Mouse (Mus musculus): ENCODE data around the gene Pp2d1.

Gene Pp2d1

GRCm38 (mm10) chr17:53566161-53566918 lies 27.1 kb upstream of the Pp2d1 start, which contains the start of gene Kat2b:
Kat2b (plus strand) TSS chr17:53566861.
- DNase-seq (ENCODE audit: low read depth), result peak; percentile 40

- DNase-seq (ENCODE audit: low read depth), result no peak
Measured at GRCm38 (mm10) chr17:53564837-53565236, 25.6 kb upstream of the Pp2d1 start.

GRCm38 (mm10) chr17:53561458-53562029 lies 22.3 kb upstream of the Pp2d1 start:
- no peak for DNase-seq (ENCODE audit: low read depth)

GRCm38 (mm10) chr17:53559646-53560045 lies 20.4 kb upstream of the Pp2d1 start:
- DNase-seq (ENCODE audit: low read depth), result no peak

GRCm38 (mm10) chr17:53557443-53557842 lies 18.2 kb upstream of the Pp2d1 start:
- DNase-seq (ENCODE audit: low read depth), result no peak

GRCm38 (mm10) chr17:53554813-53555212 lies 15.6 kb upstream of the Pp2d1 start:
- peak; percentile 68 for DNase-seq (ENCODE audit: low read depth)

GRCm38 (mm10) chr17:53554088-53554487 lies 14.8 kb upstream of the Pp2d1 start:
- no peak for DNase-seq (ENCODE audit: low read depth)

- DNase-seq (ENCODE audit: low read depth), result no peak
Measured at GRCm38 (mm10) chr17:53551306-53552299, 12.4 kb upstream of the Pp2d1 start.

- no peak for DNase-seq (ENCODE audit: low read depth)
Measured at GRCm38 (mm10) chr17:53543591-53544324, 4.5 kb upstream of the Pp2d1 start.

GRCm38 (mm10) chr17:53542536-53542935 lies 3.3 kb upstream of the Pp2d1 start:
- DNase-seq (ENCODE audit: low read depth), result no peak

GRCm38 (mm10) chr17:53532425-53532824 lies 6.8 kb downstream of the Pp2d1 start:
- DNase-seq (ENCODE audit: low read depth), result peak; percentile 50

- no peak for DNase-seq (ENCODE audit: low read depth)
Measured at GRCm38 (mm10) chr17:53531160-53531559, 8.1 kb downstream of the Pp2d1 start.

GRCm38 (mm10) chr17:53528034-53528433 lies 11.2 kb downstream of the Pp2d1 start:
- no peak for DNase-seq (ENCODE audit: low read depth)

- DNase-seq (ENCODE audit: low read depth), result no peak
Measured at GRCm38 (mm10) chr17:53520509-53520908, 18.7 kb downstream of the Pp2d1 start.

- no peak for DNase-seq (ENCODE audit: low read depth)
Measured at GRCm38 (mm10) chr17:53519364-53519763, 19.9 kb downstream of the Pp2d1 start.

- peak; percentile 9 for DNase-seq (ENCODE audit: low read depth)
Measured at GRCm38 (mm10) chr17:53512311-53512951, 26.8 kb downstream of the Pp2d1 start.

- DNase-seq (ENCODE audit: low read depth), result no peak
Measured at GRCm38 (mm10) chr17:53502966-53503365, 36.3 kb downstream of the Pp2d1 start.

GRCm38 (mm10) chr17:53489007-53489378 lies 50.3 kb downstream of the Pp2d1 start:
- no peak for DNase-seq (ENCODE audit: low read depth)

- DNase-seq (ENCODE audit: low read depth), result no peak
Measured at GRCm38 (mm10) chr17:53488291-53489006, 50.8 kb downstream of the Pp2d1 start.

- no peak for DNase-seq (ENCODE audit: low read depth)
Measured at GRCm38 (mm10) chr17:53480433-53480832, 58.8 kb downstream of the Pp2d1 start.

Measured in c-Kit-positive CD71-positive TER-119-negative erythroid progenitor cells, embryonic 14.5 days (primary cell).